Mouse (Mus musculus): ENCODE results near the gene Plvap. TPM values are rescaled to one million over a fixed set of nuclear protein-coding genes. Genes with fewer than 3 reads are reported as not detected.

Gene Plvap
- total RNA-seq (2023): 0.67 TPM

GRCm38 (mm10) chr8:71511644-71512043 is at the start of gene Plvap:
Gene Plvap (minus strand): TSS chr8:71511752.

GRCm38 (mm10) chr8:71558071-71558957 is 46.8 kb upstream of the Plvap start, which contains the start of gene Tmem221:
Gene Tmem221 (minus strand): TSS chr8:71558871.

GRCm38 (mm10) chr8:71542632-71543343 is 31.2 kb upstream of the Plvap start, which contains the start of gene Mvb12a:
Gene Mvb12a (plus strand): TSS chr8:71542922.

GRCm38 (mm10) chr8:71537028-71537867 is 25.7 kb upstream of the Plvap start, which contains the start of gene Bst2:
Gene Bst2 (minus strand): TSS chr8:71537456.

GRCm38 (mm10) chr8:71525226-71526050 is 13.9 kb upstream of the Plvap start, which contains the start of gene Ccdc194:
Gene Ccdc194 (minus strand): TSS chr8:71525711.

GRCm38 (mm10) chr8:71487691-71488445 is 23.7 kb downstream of the Plvap start, which contains the start of gene Gtpbp3:
Gene Gtpbp3 (plus strand): TSS chr8:71488103.

GRCm38 (mm10) chr8:71485142-71486135 is 26.1 kb downstream of the Plvap start, which contains the start of gene Ano8:
Gene Ano8 (minus strand): TSS chr8:71485963.

GRCm38 (mm10) chr8:71468916-71469315 is 42.6 kb downstream of the Plvap start, which contains the start of gene Dda1:
Gene Dda1 (plus strand): TSS chr8:71469199.

GRCm38 (mm10) chr8:71464513-71465500 is 46.7 kb downstream of the Plvap start, which contains the start of gene Mrpl34:
Gene Mrpl34 (plus strand): TSS chr8:71464959.

GRCm38 (mm10) chr8:71463188-71464033 is 48.1 kb downstream of the Plvap start, which contains the start of gene Abhd8:
Gene Abhd8 (minus strand): TSS chr8:71463655.

Other genes starting within 250 kb of the Plvap start
- gene Myo9b, start 239.0 kb downstream of the Plvap start, total RNA-seq (2023): 141 TPM
- gene Haus8, start 238.8 kb downstream of the Plvap start, total RNA-seq (2023): 29.9 TPM
- gene Use1, start 144.9 kb downstream of the Plvap start, total RNA-seq (2023): 310 TPM
- 22.3 TPM for gene Ocel1, start 140.5 kb downstream of the Plvap start, total RNA-seq (2023)
- gene Nr2f6, start 129.8 kb downstream of the Plvap start, total RNA-seq (2023): 4.0 TPM
- 0.28 TPM for gene Ushbp1, start 116.0 kb downstream of the Plvap start, total RNA-seq (2023)
- gene Babam1, start 114.9 kb downstream of the Plvap start, total RNA-seq (2023): 109 TPM
- gene Ankle1, start 105.7 kb downstream of the Plvap start, total RNA-seq (2023): 1.8 TPM
- gene Abhd8, start 48.1 kb downstream of the Plvap start, total RNA-seq (2023): 76.5 TPM
- gene Mrpl34, start 46.8 kb downstream of the Plvap start, total RNA-seq (2023): 39.7 TPM
- gene Dda1, start 42.6 kb downstream of the Plvap start, total RNA-seq (2023): 90.7 TPM
- gene Ano8, start 25.8 kb downstream of the Plvap start, total RNA-seq (2023): 24.0 TPM
- 20.5 TPM for gene Gtpbp3, start 23.6 kb downstream of the Plvap start, total RNA-seq (2023)
- not detected for gene Ccdc194, start 14.0 kb upstream of the Plvap start, total RNA-seq (2023)
- 62.4 TPM for gene Bst2, start 25.7 kb upstream of the Plvap start, total RNA-seq (2023)
- 27.2 TPM for gene Mvb12a, start 31.2 kb upstream of the Plvap start, total RNA-seq (2023)
- 2.2 TPM for gene Tmem221, start 47.1 kb upstream of the Plvap start, total RNA-seq (2023)
- gene Nxnl1, start 54.8 kb upstream of the Plvap start, total RNA-seq (2023): not detected
- gene Slc27a1, start 57.1 kb upstream of the Plvap start, total RNA-seq (2023): 6.8 TPM
- 52.5 TPM for gene Pgls, start 80.4 kb upstream of the Plvap start, total RNA-seq (2023)
- gene Fam129c, start 85.9 kb upstream of the Plvap start, total RNA-seq (2023): 11.5 TPM
- gene Colgalt1, start 99.2 kb upstream of the Plvap start, total RNA-seq (2023): 50.7 TPM
- gene Unc13a, start 160.0 kb upstream of the Plvap start, total RNA-seq (2023): 0.77 TPM
- gene Jak3, start 164.5 kb upstream of the Plvap start, total RNA-seq (2023): 89.5 TPM
- 50.5 TPM for gene Insl3, start 177.5 kb upstream of the Plvap start, total RNA-seq (2023)
- gene B3gnt3, start 190.0 kb upstream of the Plvap start, total RNA-seq (2023): 0.98 TPM
- gene Fcho1, start 214.0 kb upstream of the Plvap start, total RNA-seq (2023): 133 TPM